Mouse (Mus musculus): ENCODE measurements at regions not wholly inside any gene's neighbourhood (a gene's known extent, or its start where the extent isn't known, plus 50 kb on each side); places are given as distances from the start of the nearest gene placed in this dataset.
"Not testable (repeated sequence)": the region's sequence is repeated elsewhere in the genome, so short reads cannot be mapped to it uniquely, and the experiment has no call there.

GRCm38 (mm10) chr14:83861736-83862135 is 581.6 kb upstream of the Pcdh17 start:
- DNase-seq = no peak

DNA sequence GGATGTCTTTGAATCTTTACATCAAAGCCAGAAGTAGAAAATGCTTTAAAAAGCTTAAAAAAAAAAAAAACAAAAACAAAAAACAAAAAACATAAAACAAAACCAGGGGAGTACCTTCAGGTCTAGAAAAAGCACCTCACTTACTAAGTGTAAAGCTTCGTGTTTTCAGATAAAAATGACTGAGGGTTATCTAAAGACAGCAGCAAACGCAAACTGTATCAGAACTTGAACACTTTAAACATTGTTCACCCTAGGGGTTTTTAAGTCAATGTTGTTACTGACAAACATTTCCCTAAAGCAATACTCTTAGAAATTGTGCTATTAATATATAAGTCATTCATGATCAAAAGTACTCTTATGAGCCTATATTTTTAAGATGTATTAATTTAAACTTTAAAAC is 580.7 kb upstream of the Pcdh17 start:
- no peak for DNase-seq

DNA sequence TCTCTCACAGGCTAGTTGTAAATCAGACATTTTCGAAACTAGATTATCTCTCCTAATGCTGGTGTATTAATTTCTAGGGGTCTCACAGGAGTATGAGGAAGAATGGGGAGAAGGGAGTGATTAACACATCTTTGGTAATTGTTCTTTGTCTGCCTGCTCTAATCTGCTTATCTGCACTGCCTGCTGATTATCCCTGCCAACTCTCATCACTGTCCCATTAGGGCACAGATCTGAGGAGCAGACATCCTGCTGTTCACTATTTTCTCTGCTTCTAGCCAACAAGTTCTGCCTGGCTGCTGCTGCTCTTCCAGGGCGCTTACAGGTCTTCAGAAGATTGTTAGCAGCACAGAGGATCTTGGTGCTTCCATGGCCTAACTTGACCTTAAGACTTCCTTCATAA is 557.0 kb upstream of the Pcdh17 start:
- DNase-seq = no peak

DNA sequence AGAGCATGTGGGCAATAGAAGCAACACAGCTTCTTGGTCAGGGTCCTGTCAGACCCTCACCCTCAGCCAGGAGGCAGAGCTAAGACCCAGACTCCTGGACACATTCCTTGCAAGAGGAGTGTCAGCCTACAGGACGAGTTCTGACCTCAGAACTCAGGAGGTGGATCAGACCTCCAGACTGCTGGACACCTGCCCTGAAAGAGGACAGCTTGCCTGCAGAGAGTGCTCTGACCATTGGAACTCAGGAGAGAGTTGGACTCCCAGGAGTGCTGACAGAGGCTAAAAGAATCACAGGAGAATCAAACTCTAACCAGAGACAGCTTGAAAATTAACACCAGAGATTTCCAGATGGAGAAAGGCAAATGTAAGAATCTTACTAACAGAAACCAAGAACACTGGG is 542.7 kb upstream of the Pcdh17 start:
- DNase-seq = not testable (repeated sequence)

DNA sequence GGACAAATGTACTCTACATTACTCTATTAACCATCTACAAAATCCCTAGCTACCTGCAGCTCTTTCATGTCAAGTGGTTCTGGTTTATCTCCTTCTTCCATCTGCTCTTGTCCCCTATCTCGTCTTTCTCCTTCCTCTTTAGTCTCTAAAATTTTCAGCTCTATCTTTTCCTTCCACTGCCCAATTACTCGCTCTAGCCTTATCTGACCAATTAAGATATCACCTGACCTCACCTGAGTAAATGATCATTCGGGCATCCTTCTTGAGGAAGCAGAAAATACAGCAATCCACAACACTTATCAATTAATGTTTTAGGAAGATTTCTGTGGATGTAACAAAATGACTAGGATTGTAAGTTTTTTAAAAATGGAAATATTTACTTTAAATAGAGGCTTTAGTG is 500.3 kb upstream of the Pcdh17 start:
- no peak for DNase-seq

- DNase-seq = no peak
Observed at GRCm38 (mm10) chr14:83944176-83944575, 499.2 kb upstream of the Pcdh17 start.

GRCm38 (mm10) chr14:83949696-83950095 is 493.7 kb upstream of the Pcdh17 start:
- DNase-seq = no peak

GRCm38 (mm10) chr14:83959111-83959510 is 484.3 kb upstream of the Pcdh17 start:
- DNase-seq = peak; percentile 27 to 48

DNA sequence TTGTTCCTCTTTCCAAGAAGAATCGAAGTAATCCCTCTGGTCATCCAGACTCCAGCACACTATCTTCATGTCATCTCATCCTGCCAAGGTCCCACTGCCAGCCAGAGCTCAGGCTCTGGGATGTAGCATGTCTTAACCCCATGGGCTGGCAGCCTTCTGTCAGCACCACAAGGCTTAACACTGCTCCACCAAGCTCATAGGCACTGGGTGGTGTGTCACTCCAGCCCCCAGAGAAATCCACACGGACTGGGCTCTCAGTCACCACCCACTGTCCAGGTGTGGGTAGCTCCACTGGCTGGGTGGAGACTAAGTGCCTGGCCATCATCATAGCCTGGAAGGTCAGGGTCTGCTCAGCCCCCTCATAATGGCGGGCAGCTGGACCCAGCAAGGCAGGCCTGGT is 459.8 kb upstream of the Pcdh17 start:
- DNase-seq = no peak
